Mouse (Mus musculus) ovary, postnatal 10 days (tissue): ENCODE data around the gene Mtmr2.
"Not testable (repeated sequence)": the region's sequence is repeated elsewhere in the genome, so short reads cannot be mapped to it uniquely, and the experiment has no call there.

Experiments
- DNase-seq: peaks from one replicate; pipeline ENCODE4 v3.0.0; 2022; ENCODE audit warnings: low spot score

The Mtmr2 gene

GRCm38 (mm10) chr9:13748404-13748797 is at the start of gene Mtmr2:
Mtmr2 (plus strand) TSS chr9:13748410.
- DNase-seq: no peak

- DNase-seq: no peak
Observed at GRCm38 (mm10) chr9:13699061-13699780, 49.0 kb upstream of the Mtmr2 start.

GRCm38 (mm10) chr9:13699781-13700116 is 48.5 kb upstream of the Mtmr2 start:
- DNase-seq: no peak

- no peak for DNase-seq
Observed at GRCm38 (mm10) chr9:13701773-13702172, 46.4 kb upstream of the Mtmr2 start.

GRCm38 (mm10) chr9:13703100-13703499 is 45.1 kb upstream of the Mtmr2 start:
- no peak for DNase-seq

GRCm38 (mm10) chr9:13704917-13705316 is 43.3 kb upstream of the Mtmr2 start:
- no peak for DNase-seq

GRCm38 (mm10) chr9:13707066-13707555 is 41.1 kb upstream of the Mtmr2 start:
- DNase-seq: no peak

- no peak for DNase-seq
Observed at GRCm38 (mm10) chr9:13709436-13709835, 38.8 kb upstream of the Mtmr2 start.

- not testable (repeated sequence) for DNase-seq
Observed at GRCm38 (mm10) chr9:13715891-13716290, 32.3 kb upstream of the Mtmr2 start.

- peak; percentile 43 for DNase-seq
Observed at GRCm38 (mm10) chr9:13716316-13717099, 31.7 kb upstream of the Mtmr2 start.

- DNase-seq: peak; percentile 94
Observed at GRCm38 (mm10) chr9:13748798-13749674, 826 bp downstream of the Mtmr2 start.

- DNase-seq: no peak
Observed at GRCm38 (mm10) chr9:13749675-13749998, 1.4 kb downstream of the Mtmr2 start.

- DNase-seq: no peak
Observed at GRCm38 (mm10) chr9:13752543-13752942, 4.3 kb downstream of the Mtmr2 start.

GRCm38 (mm10) chr9:13760430-13760829 is 12.2 kb downstream of the Mtmr2 start:
- DNase-seq: no peak

GRCm38 (mm10) chr9:13765624-13766023 is 17.4 kb downstream of the Mtmr2 start:
- DNase-seq: no peak

- no peak for DNase-seq
Observed at GRCm38 (mm10) chr9:13766570-13766969, 18.4 kb downstream of the Mtmr2 start.

- DNase-seq: no peak
Observed at GRCm38 (mm10) chr9:13774732-13775131, 26.5 kb downstream of the Mtmr2 start.

- DNase-seq: no peak
Observed at GRCm38 (mm10) chr9:13781985-13782384, 33.8 kb downstream of the Mtmr2 start.

- DNase-seq: not testable (repeated sequence)
Observed at GRCm38 (mm10) chr9:13790864-13791263, 42.7 kb downstream of the Mtmr2 start.

GRCm38 (mm10) chr9:13794302-13794701 is 46.1 kb downstream of the Mtmr2 start:
- DNase-seq: no peak

- DNase-seq: no peak
Observed at GRCm38 (mm10) chr9:13794756-13795155, 46.5 kb downstream of the Mtmr2 start.

GRCm38 (mm10) chr9:13804480-13804879 is 56.3 kb downstream of the Mtmr2 start:
- DNase-seq: no peak
